In genomic region chr15:62219934-62220540, GRCm38 (mm10) we compare ENCODE assay signal across 29 mouse cellular contexts.
DNase-seq lines count a peak whose midpoint lies in the region; ATAC-seq lines count a peak whose summit lies in the region.
"Had no signal": no experiment of that assay in that cellular context is flagged by ENCODE, and none has a peak within 500 bp of the region (broad histone marks: within the 10 kb centered on the region; RNA-seq: fewer than 3 reads in every experiment).

No protein-coding gene starts in this region.

- peaks cover 21% of the 10 kb centered on the region; the same call in 1 of the 2 replicates for H3K27me3 ChIP-seq in heart, embryonic 10.5 days (ENCODE audit: insufficient read depth, poor library complexity, severe bottlenecking)
- H3K27me3 ChIP-seq in liver, embryonic 13.5 days, result no peaks in the 10 kb centered on the region
- H3K27me3 ChIP-seq: embryonic facial prominence, embryonic 15.5 days; forebrain, embryonic 13.5 days; hindbrain, embryonic 15.5 days; kidney, embryonic 15.5 days had no signal

- H3K36me3 ChIP-seq in heart, embryonic 10.5 days, result no peaks in the 10 kb centered on the region
- H3K36me3 ChIP-seq in liver, embryonic 13.5 days, result peaks cover 21% of the 10 kb centered on the region
- H3K36me3 ChIP-seq: embryonic facial prominence, embryonic 15.5 days; hindbrain, embryonic 10.5 days; hindbrain, embryonic 15.5 days; kidney, embryonic 15.5 days had no signal

- no peaks in the 10 kb centered on the region for H3K9me3 ChIP-seq in heart, embryonic 10.5 days
- no peaks in the 10 kb centered on the region for H3K9me3 ChIP-seq in liver, embryonic 13.5 days (replicated peaks)
- H3K9me3 ChIP-seq: embryonic facial prominence, embryonic 10.5 days; embryonic facial prominence, embryonic 15.5 days; forebrain, embryonic 13.5 days; hindbrain, embryonic 10.5 days; hindbrain, embryonic 15.5 days; kidney, embryonic 15.5 days had no signal

- H3K4me2 ChIP-seq in liver, embryonic 13.5 days, result peak overlapping the region; percentile 63
- H3K4me2 ChIP-seq: embryonic facial prominence, embryonic 15.5 days; forebrain, embryonic 13.5 days; hindbrain, embryonic 15.5 days; kidney, embryonic 15.5 days; midbrain, embryonic 11.5 days had no signal

- peaks cover 33% of the 10 kb centered on the region for H3K4me1 ChIP-seq in heart, embryonic 10.5 days
- peaks cover 83% of the 10 kb centered on the region for H3K4me1 ChIP-seq in liver, embryonic 13.5 days (replicated peaks)
- H3K4me1 ChIP-seq: embryonic facial prominence, embryonic 15.5 days; forebrain, embryonic 13.5 days; kidney, embryonic 15.5 days had no signal

- ATAC-seq in liver, embryonic 13.5 days (ENCODE audit: low read depth), result no peak
- ATAC-seq: forebrain, embryonic 13.5 days; inflammation-experienced regulatory T-cells, adult 6 months; midbrain, embryonic 16.5 days had no signal

- 85% methylated on average over 9 of the region's 9 CpGs for whole genome bisulfite sequencing in heart, embryonic 10.5 days
- 66% methylated on average over 9 of the region's 9 CpGs for WGBS in liver, embryonic 13.5 days (ENCODE audit: insufficient replicate concordance)

- peak; percentile 49 to 85 for DNase-seq in adrenal gland, adult (ENCODE audit: inconsistent age in 2 of 2, low spot score in 1 of 2)
- no peak for DNase-seq in adrenal gland, adult 8-10 months
- no peak for DNase-seq in heart, embryonic 10.5 days (ENCODE audit: low spot score)
- DNase-seq in heart, adult 9 months (ENCODE audit: low spot score in 2 of 2), result no peak
- no peak for DNase-seq in liver, embryonic 13.5 days
- no peak for DNase-seq in layer of hippocampus, adult 9-10 months (ENCODE audit: low spot score)
- DNase-seq in frontal cortex, adult 2 months (ENCODE audit: extremely low spot score in 1 of 2, low spot score in 1 of 2), result no peak
- DNase-seq in cerebellum, adult 9-11 months, result no peak
- DNase-seq: cerebellum, adult 2 months; cerebellum, postnatal 25 days; gastrocnemius, postnatal 25 days; heart, adult 18-20 months; heart, postnatal 14 days; kidney, adult 18-20 months; layer of hippocampus, adult 9-11 months; lung, postnatal 36 days; right cerebral cortex, postnatal 4 days; thymus, adult 2 months; thymus, postnatal 36 days had no signal

- peak overlapping the region; percentile 70 for H3K27ac ChIP-seq in heart, embryonic 10.5 days
- H3K27ac ChIP-seq in liver, embryonic 13.5 days, result peak overlapping the region; percentile 95
- H3K27ac ChIP-seq: embryonic facial prominence, embryonic 10.5 days; embryonic facial prominence, embryonic 15.5 days; forebrain, embryonic 13.5 days; hindbrain, embryonic 10.5 days; hindbrain, embryonic 15.5 days; kidney, embryonic 15.5 days; stomach, postnatal 0 days had no signal

- no peak overlapping the region for H3K4me3 ChIP-seq in heart, embryonic 10.5 days
- H3K4me3 ChIP-seq in liver, embryonic 13.5 days (replicated peaks), result no peak overlapping the region
- H3K4me3 ChIP-seq: embryonic facial prominence, embryonic 10.5 days; embryonic facial prominence, embryonic 15.5 days; forebrain, embryonic 13.5 days; hindbrain, embryonic 10.5 days; hindbrain, embryonic 15.5 days; kidney, embryonic 15.5 days had no signal

- H3K9ac ChIP-seq in liver, embryonic 13.5 days, result peak overlapping the region; percentile 55
- H3K9ac ChIP-seq: embryonic facial prominence, embryonic 15.5 days; forebrain, embryonic 13.5 days; hindbrain, embryonic 15.5 days; kidney, embryonic 15.5 days had no signal

Comparison
In these comparisons a context has a peak if more than half of its experiments do, and no peak if none do; other contexts are left out.
1. DNase-seq: peak in adrenal gland, adult (2 of 2); none in adrenal gland, adult 8-10 months (single experiment), heart, embryonic 10.5 days (single experiment), heart, adult 9 months (0 of 2), liver, embryonic 13.5 days (single experiment), layer of hippocampus, adult 9-10 months (single experiment), frontal cortex, adult 2 months (0 of 2) and cerebellum, adult 9-11 months (single experiment).